Mouse (Mus musculus) duodenum, adult 2 months (tissue): Measurements from ENCODE around the gene Vmn1r130. TPM values are rescaled to one million over a fixed set of nuclear protein-coding genes. Genes with fewer than 3 reads are reported as not detected.

Experiments used
- polyA plus RNA-seq: library from polyadenylated mRNA; depleted of rRNA; stranded (reverse); fragments of >200 nt; gene quantifications from 2 replicates; pipeline ENCODE4 v1.2.3, GENCODE M21; 2012; ENCODE audit warnings: low replicate concordance; rRNA removed

The Vmn1r130 gene
- not detected in 2 replicates for polyA plus RNA-seq

GRCm38 (mm10) chr7:21511480-21511879 is at the start of gene Vmn1r130:
Vmn1r130 (plus strand) TSS chr7:21511780.

DNA sequence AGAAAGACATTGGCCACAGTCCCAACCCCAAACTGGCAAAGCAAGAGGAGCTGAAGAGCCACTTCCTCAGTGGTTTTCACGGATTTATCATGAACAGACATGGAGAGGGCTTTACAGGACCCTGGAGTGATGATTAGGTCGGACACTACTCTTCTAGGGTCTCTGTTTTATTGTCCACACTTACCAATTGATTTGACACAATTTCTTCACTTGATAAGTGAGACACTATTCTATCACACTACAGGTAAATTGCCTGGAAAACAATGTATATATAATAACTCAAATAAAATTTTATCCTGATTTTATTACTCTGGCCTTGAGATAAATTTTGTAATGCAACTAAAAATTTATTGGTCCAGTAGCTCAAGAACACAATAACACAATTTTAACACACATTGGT is 34.4 kb downstream of the Vmn1r130 start, which contains the start of gene Vmn1r131:
TSS of gene Vmn1r131 (minus strand) at position 101 of the 400 bp plus-strand sequence.

Other genes starting within 250 kb of the Vmn1r130 start
- not detected in 2 replicates for gene Vmn1r125, start 239.6 kb upstream of the Vmn1r130 start, polyA plus RNA-seq
- gene Vmn1r126, start 210.3 kb upstream of the Vmn1r130 start, polyA plus RNA-seq, result not detected in 2 replicates
- gene Vmn1r127, start 191.9 kb upstream of the Vmn1r130 start, polyA plus RNA-seq, result not detected in 2 replicates
- not detected in 2 replicates for gene Vmn1r128, start 162.4 kb upstream of the Vmn1r130 start, polyA plus RNA-seq
- gene Vmn1r129, start 150.5 kb upstream of the Vmn1r130 start, polyA plus RNA-seq, result not detected in 2 replicates
- not detected in 2 replicates for gene Gm6882, start 79.0 kb upstream of the Vmn1r130 start, polyA plus RNA-seq
- not detected in 2 replicates for gene Vmn1r131, start 34.3 kb downstream of the Vmn1r130 start, polyA plus RNA-seq
- gene Vmn1r132, start 102.3 kb downstream of the Vmn1r130 start, polyA plus RNA-seq, result not detected in 2 replicates
- gene Gm4175, start 249.7 kb downstream of the Vmn1r130 start, polyA plus RNA-seq, result not detected in 2 replicates